In genomic region chr2:157486559-157486958, GRCm38 (mm10) we compare ENCODE assay signal across 8 mouse cellular contexts.
DNase-seq lines count a peak whose midpoint lies in the region; ATAC-seq lines count a peak whose summit lies in the region.
"Not testable (repeated sequence)": the region's sequence is repeated elsewhere in the genome, so short reads cannot be mapped to it uniquely, and the experiment has no call there.

No protein-coding gene starts in this region.

- peak overlapping the region; percentile 49; the same call in 1 of the 2 replicates for H3K9ac ChIP-seq in forebrain, embryonic 14.5 days (ENCODE audit: low read length)
- H3K9ac ChIP-seq in hindbrain, embryonic 11.5 days (ENCODE audit: low read depth, low read length); limb, embryonic 12.5 days (replicated peaks); midbrain, embryonic 13.5 days (replicated peaks); neural tube, embryonic 11.5 days (ENCODE audit: low read length): not testable (repeated sequence)

- ATAC-seq in forebrain, embryonic 14.5 days; hindbrain, embryonic 11.5 days (ENCODE audit: low FRiP score); limb, embryonic 12.5 days (ENCODE audit: insufficient number of reproducible peaks, insufficient read depth, low FRiP score, low TSS enrichment, low read depth); midbrain, embryonic 13.5 days; neural tube, embryonic 11.5 days (ENCODE audit: insufficient read depth, low FRiP score, low TSS enrichment): not testable (repeated sequence)

- peak overlapping the region; percentile 92 for H3K27ac ChIP-seq in forebrain, embryonic 10.5 days
- H3K27ac ChIP-seq in forebrain, embryonic 14.5 days (ENCODE audit: low read depth, low read length): peak overlapping the region; percentile 91; the same call in 1 of the 2 replicates
- peak overlapping the region; percentile 70; the same call in 1 of the 2 replicates for H3K27ac ChIP-seq in hindbrain, embryonic 11.5 days (ENCODE audit: low read depth, low read length)
- H3K27ac ChIP-seq in limb, embryonic 12.5 days: peak overlapping the region; percentile 45
- peak overlapping the region; percentile 94 for H3K27ac ChIP-seq in midbrain, embryonic 13.5 days
- H3K27ac ChIP-seq in neural tube, embryonic 11.5 days (ENCODE audit: low read depth, low read length): peak overlapping the region; percentile 69; the same call in 1 of the 2 replicates

- H3K4me2 ChIP-seq in forebrain, embryonic 14.5 days (ENCODE audit: low read length); hindbrain, embryonic 11.5 days (replicated peaks; ENCODE audit: low read depth, low read length); limb, embryonic 12.5 days; midbrain, embryonic 13.5 days (replicated peaks); neural tube, embryonic 11.5 days (ENCODE audit: low read depth): not testable (repeated sequence)

- WGBS in forebrain, embryonic 10.5 days: 88% methylated on average over 5 of the region's 5 CpGs
- WGBS in forebrain, embryonic 14.5 days: 73% methylated on average over 5 of the region's 5 CpGs
- 85% methylated on average over 4 of the region's 5 CpGs for WGBS in hindbrain, embryonic 11.5 days
- 83% methylated on average over 5 of the region's 5 CpGs for WGBS in limb, embryonic 12.5 days
- WGBS in midbrain, embryonic 13.5 days: 44% methylated on average over 5 of the region's 5 CpGs
- 76% methylated on average over 5 of the region's 5 CpGs for WGBS in neural tube, embryonic 11.5 days

- peaks cover 21% of the 10 kb centered on the region for H3K27me3 ChIP-seq in forebrain, embryonic 10.5 days (ENCODE audit: poor library complexity, severe bottlenecking)
- H3K27me3 ChIP-seq in forebrain, embryonic 14.5 days (replicated peaks; ENCODE audit: control insufficient read depth, insufficient read depth, low read length); hindbrain, embryonic 11.5 days (ENCODE audit: control insufficient read depth, insufficient read depth, low read length); limb, embryonic 12.5 days; midbrain, embryonic 13.5 days; neural tube, embryonic 11.5 days (ENCODE audit: control insufficient read depth, insufficient read depth, low read length): not testable (repeated sequence)

- peaks cover 67% of the 10 kb centered on the region for H3K4me1 ChIP-seq in forebrain, embryonic 10.5 days
- H3K4me1 ChIP-seq in forebrain, embryonic 14.5 days (ENCODE audit: control insufficient read depth, insufficient read depth, low read length): peaks cover 27% of the 10 kb centered on the region
- peaks cover 23% of the 10 kb centered on the region for H3K4me1 ChIP-seq in hindbrain, embryonic 11.5 days (replicated peaks; ENCODE audit: control insufficient read depth, insufficient read depth, low read length)
- peaks cover 41% of the 10 kb centered on the region for H3K4me1 ChIP-seq in limb, embryonic 12.5 days (replicated peaks)
- peaks cover 52% of the 10 kb centered on the region for H3K4me1 ChIP-seq in midbrain, embryonic 13.5 days (replicated peaks)
- peaks cover 27% of the 10 kb centered on the region for H3K4me1 ChIP-seq in neural tube, embryonic 11.5 days (ENCODE audit: control insufficient read depth, insufficient read depth, low read length)

- not testable (repeated sequence) for H3K9me3 ChIP-seq in forebrain, embryonic 10.5 days; forebrain, embryonic 14.5 days (replicated peaks; ENCODE audit: control insufficient read depth, low read length); hindbrain, embryonic 11.5 days (ENCODE audit: control insufficient read depth, low read length); limb, embryonic 12.5 days; midbrain, embryonic 13.5 days; neural tube, embryonic 11.5 days (ENCODE audit: control insufficient read depth, low read length)

- not testable (repeated sequence) for H3K36me3 ChIP-seq in forebrain, embryonic 10.5 days (replicated peaks); forebrain, embryonic 14.5 days (ENCODE audit: control insufficient read depth, insufficient read depth, low read length); hindbrain, embryonic 11.5 days (ENCODE audit: control insufficient read depth, insufficient read depth, low read length); limb, embryonic 12.5 days; midbrain, embryonic 13.5 days; neural tube, embryonic 11.5 days (ENCODE audit: control insufficient read depth, insufficient read depth, low read length)

- DNase-seq in ES-CJ7 (ENCODE audit: low read depth, low spot score): peak; percentile 52
- DNase-seq in brain, adult 2 months (ENCODE audit: low read depth, low spot score): peak; percentile 37
- not testable (repeated sequence) for DNase-seq in forebrain, embryonic 10.5 days (ENCODE audit: extremely low spot score, low spot score); forebrain, embryonic 14.5 days (ENCODE audit: low spot score); hindbrain, embryonic 11.5 days (ENCODE audit: low spot score); neural tube, embryonic 11.5 days (ENCODE audit: low spot score)

- not testable (repeated sequence) for H3K4me3 ChIP-seq in forebrain, embryonic 10.5 days; forebrain, embryonic 14.5 days (ENCODE audit: low read depth, low read length); hindbrain, embryonic 11.5 days (ENCODE audit: low read depth, low read length); limb, embryonic 12.5 days (replicated peaks); midbrain, embryonic 13.5 days (replicated peaks); neural tube, embryonic 11.5 days (ENCODE audit: low read depth, low read length)
